Mouse (Mus musculus) central nervous system, embryonic 14 days (tissue): Measurements from ENCODE around the gene Tnfrsf22. TPM values are rescaled to one million over a fixed set of nuclear protein-coding genes. Genes with fewer than 3 reads are reported as not detected.

Source experiments
- polyA plus RNA-seq: library from polyadenylated mRNA; depleted of rRNA; stranded (reverse); fragments of >200 nt; gene quantifications from 2 replicates; pipeline ENCODE4 v1.2.3, GENCODE M21; 2012; rRNA removed

The Tnfrsf22 gene
- polyA plus RNA-seq: 6.0 and 9.1 TPM in 2 replicates

GRCm38 (mm10) chr7:143649034-143649768 lies at the start of gene Tnfrsf22:
Gene Tnfrsf22, minus strand, starts transcription at chr7:143649661.

GRCm38 (mm10) chr7:143685359-143686067 lies 36.1 kb upstream of the Tnfrsf22 start, which contains the start of gene Tnfrsf23:
Gene Tnfrsf23, minus strand, starts transcription at chr7:143685872.

GRCm38 (mm10) chr7:143628540-143628939 lies 20.9 kb downstream of the Tnfrsf22 start, which contains the start of gene Tnfrsf26:
Gene Tnfrsf26, minus strand, starts transcription at chr7:143628722.

GRCm38 (mm10) chr7:143599428-143600230 lies 49.8 kb downstream of the Tnfrsf22 start, which contains the start of gene Cars:
Gene Cars, minus strand, starts transcription at chr7:143600090.

Other genes starting within 250 kb of the Tnfrsf22 start
- gene Cdkn1c, start 188.6 kb downstream of the Tnfrsf22 start, polyA plus RNA-seq: 241 and 477 TPM in 2 replicates
- gene Slc22a18, start 175.9 kb downstream of the Tnfrsf22 start, polyA plus RNA-seq: 0.93 and 1.9 TPM in 2 replicates
- 0.81 and 4.9 TPM in 2 replicates for gene Phlda2, start 146.5 kb downstream of the Tnfrsf22 start, polyA plus RNA-seq
- 260 and 270 TPM in 2 replicates for gene Nap1l4, start 100.6 kb downstream of the Tnfrsf22 start, polyA plus RNA-seq
- gene Cars, start 49.6 kb downstream of the Tnfrsf22 start, polyA plus RNA-seq: 50.5 and 55.0 TPM in 2 replicates
- gene Tnfrsf26, start 20.9 kb downstream of the Tnfrsf22 start, polyA plus RNA-seq: 0.38 and 0.41 TPM in 2 replicates
- 2.1 and 3.0 TPM in 2 replicates for gene Tnfrsf23, start 36.2 kb upstream of the Tnfrsf22 start, polyA plus RNA-seq
- gene Osbpl5, start 107.3 kb upstream of the Tnfrsf22 start, polyA plus RNA-seq: 44.1 and 49.9 TPM in 2 replicates
- gene Mrgprg, start 117.3 kb upstream of the Tnfrsf22 start, polyA plus RNA-seq: not detected in 2 replicates
- 4.6 and 6.0 TPM in 2 replicates for gene Mrgpre, start 134.8 kb upstream of the Tnfrsf22 start, polyA plus RNA-seq
- gene Nadsyn1, start 173.2 kb upstream of the Tnfrsf22 start, polyA plus RNA-seq: 13.2 and 13.7 TPM in 2 replicates
- gene Dhcr7, start 173.5 kb upstream of the Tnfrsf22 start, polyA plus RNA-seq: 94.1 and 98.4 TPM in 2 replicates
- gene Gm498, start 217.2 kb upstream of the Tnfrsf22 start, polyA plus RNA-seq: not detected in 2 replicates